Mouse (Mus musculus): ENCODE results near the gene Rnf220.

Rnf220 gene

GRCm38 (mm10) chr4:117302027-117302806, 194.6 kb downstream of the Rnf220 start:
- no peak for DNase-seq (ENCODE audit: low spot score)

DNA sequence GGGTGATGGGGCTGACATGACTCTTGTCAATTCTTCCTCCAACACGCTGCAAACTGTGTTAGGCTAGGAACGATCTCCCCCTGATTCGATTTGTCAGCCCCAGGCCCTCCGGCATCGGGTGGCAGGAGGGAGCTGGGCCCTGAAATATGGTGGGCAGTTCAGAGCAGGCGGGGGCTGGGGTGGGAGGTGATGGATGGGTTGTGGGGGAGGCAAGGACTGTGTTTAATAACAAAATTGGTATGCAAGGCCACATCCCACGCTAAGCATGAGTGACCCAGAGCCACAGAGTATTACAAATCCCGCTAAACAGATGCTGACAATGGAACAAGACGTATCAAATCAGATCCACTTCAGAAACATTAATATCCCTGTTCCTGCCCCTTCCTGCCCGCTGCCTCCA, 196.9 kb downstream of the Rnf220 start:
- no peak for DNase-seq (ENCODE audit: low spot score)

- DNase-seq (ENCODE audit: low spot score): no peak
These were observed 199.0 kb downstream of the Rnf220 start for GRCm38 (mm10) chr4:117297819-117298218.

DNA sequence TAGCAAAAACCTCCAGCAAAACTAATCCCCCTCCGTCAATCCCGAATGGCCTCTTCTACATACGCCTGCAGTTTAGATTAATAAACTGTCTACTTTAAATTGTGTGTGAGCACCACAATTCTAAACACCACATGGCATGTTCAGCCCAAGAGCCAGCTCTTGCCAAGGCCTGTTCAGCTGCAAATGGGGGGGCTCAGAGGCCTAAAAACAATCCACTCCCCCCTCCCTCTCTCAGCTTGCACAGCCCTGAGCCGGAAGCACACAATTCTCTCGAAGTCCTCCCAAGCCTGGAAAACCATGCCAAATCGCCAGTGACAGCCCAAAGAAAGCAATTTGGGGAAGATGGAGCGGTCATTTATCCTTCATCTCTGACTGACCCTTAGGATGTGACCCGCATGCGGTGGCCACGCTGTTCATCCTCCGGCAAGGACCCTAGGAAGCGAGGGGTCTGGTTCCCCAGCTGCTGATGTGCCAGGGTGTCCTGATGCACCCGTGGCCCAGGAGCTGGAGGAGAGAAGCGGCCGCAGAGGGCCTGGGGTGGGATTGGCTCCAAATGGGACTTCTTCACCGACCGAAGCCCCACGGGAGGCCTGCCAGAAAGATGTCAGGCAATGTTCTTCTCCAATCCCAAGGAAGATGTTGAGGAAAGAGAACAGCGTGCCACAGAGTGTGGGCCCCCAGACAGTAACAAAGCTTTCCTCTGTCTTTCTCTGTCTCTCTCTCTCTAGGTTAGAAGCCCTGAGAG, 199.8 kb downstream of the Rnf220 start:
- DNase-seq (ENCODE audit: low spot score): no peak

DNA sequence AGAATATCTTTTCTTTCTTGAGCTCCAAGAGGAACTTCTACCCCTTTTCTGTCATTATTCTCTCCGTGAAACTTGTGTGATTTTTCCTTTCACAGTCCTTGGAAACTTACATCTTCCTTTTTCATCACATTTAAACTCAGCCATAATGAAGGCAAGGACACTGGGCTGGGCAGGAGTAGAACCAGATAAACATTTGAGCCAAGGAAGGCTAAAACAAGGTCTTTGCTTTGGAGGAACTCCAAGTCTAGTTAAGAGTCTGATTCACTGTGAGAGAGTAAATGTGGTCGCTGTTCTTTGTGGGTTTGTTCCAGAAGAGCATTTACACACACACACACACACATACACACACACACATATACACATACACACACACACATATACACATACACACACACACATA, 205.2 kb downstream of the Rnf220 start:
- no peak for DNase-seq (ENCODE audit: low spot score)

- DNase-seq (ENCODE audit: low spot score): peak; percentile 76
These were observed 207.7 kb downstream of the Rnf220 start for GRCm38 (mm10) chr4:117288927-117289801.

- no peak for DNase-seq (ENCODE audit: low spot score)
These were observed 208.4 kb downstream of the Rnf220 start for GRCm38 (mm10) chr4:117288277-117288926.

GRCm38 (mm10) chr4:117284363-117284762, 212.5 kb downstream of the Rnf220 start:
- no peak for DNase-seq (ENCODE audit: low spot score)

DNA sequence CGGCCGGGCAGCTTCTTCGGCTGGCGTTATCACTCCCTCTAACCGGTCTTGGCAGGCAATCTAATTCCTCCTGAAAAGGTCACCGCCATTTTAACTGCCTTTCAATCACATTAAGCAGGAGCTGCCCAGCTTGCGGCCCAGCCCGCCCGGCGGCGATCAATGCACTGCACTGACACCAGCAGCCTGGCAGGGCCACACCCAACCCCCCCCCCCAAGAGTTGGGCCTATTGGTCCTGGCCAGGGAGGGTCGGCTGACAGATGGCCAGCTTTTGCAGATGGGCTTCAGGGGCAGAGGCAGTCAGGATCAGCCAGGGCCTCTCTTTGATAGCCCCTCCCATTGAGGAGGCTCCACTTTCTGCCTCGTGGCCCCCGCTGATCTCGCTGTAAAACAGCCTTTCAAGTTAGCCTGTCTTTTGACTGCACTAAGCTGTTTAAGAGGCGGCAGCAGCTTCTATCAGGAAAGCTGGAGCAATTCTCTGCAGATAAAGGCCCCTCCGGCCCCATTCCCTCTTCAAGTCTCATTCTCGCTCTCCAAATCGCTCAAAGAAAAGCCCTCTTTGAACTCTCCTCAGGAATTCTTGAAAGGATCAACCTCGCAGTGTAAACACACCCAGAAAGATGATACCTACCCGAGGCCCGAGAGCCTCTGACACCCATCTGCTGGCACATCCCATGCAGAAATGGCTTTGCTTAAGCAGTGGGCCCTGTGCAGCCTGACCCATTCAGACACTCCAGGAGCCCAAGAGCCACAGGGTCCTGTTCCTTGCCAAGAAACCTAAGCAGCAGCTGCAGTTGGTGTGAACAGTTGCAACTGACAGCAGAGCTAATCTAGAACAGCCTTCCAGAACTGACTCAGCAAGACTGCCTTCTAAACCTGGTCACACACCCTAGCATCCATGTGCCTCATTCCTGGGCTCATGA, 213.3 kb downstream of the Rnf220 start:
- DNase-seq (ENCODE audit: low spot score): no peak

DNA sequence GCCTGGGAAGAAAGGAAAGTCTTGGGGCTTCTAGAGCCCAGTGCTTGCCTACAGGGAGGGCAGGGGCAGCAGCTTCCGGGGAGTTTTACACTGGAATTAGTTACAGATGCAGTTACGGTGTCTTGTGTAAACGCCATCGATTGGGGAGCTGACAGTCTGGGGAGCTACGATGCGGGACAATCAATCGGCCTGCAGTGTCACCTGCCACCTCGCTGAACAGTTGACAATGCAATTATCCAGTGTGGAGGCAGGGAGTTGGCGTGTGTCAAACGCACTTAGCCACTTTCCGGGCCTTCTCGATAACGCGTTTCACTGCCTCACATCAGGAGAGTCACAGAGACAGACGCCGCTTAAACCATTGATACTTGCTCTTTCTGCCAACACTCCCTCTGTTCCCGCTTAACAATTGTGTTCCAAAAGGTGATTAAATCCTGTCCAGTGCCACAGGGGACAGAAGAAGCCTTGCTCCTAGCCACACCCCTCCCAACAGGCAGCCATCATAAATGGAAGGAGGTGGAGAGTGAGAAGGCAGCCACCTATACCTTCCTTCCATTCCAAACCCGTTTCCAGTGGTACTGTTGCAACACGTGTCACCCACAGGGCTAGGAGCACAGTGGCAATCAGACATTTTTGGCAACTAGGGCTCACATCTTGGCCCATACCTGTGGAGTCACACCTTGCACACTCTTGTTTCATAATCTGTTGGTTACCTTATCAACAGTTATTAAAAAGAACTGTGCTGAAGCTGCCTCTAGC, 215.6 kb downstream of the Rnf220 start:
- DNase-seq (ENCODE audit: low spot score): no peak

DNA sequence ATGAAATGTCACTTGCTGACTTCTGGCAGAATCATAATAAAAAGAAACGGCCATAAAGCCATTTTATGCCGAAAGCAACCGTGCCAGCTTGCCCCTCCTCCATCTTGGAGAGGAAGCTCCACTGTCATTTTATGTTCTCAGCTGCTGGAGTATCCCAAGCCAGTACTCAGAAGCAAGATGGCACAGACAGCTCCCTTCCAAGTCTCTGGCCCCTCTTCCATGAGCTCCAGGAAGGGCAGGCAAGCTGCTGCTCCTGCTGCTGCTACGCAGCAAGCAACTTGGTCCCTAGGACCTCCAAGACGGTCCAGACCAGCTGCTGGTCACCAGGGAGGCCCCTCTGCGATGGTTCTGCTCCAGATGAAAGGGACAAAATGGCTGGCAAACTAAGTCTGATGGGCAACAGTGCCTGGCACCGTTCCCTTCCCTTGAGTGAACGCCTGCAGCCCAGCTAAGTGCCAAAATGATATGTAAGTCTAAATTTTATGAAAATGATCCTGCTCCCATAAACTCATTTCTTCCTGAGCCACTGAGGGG, 216.4 kb downstream of the Rnf220 start:
- no peak for DNase-seq (ENCODE audit: low spot score)

DNA sequence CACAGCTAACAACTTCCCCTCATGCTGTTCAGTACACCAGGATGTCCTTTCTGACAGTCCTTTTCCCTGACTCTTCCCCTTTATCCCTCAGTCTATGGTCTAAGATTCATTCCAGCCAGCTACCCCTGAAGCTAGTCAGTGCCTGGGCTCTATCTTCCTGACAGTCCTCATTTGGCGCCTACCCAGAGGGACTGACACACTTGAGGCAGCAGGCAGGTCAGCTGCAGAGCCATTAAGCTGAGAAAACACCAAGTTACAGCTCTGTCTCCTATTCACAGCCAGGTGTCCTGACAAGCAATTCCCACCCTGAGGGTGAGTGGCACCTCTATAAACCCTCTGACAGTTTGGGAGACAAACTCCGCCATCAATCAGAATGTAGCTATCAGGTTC, 217.6 kb downstream of the Rnf220 start:
- DNase-seq (ENCODE audit: low spot score): no peak

GRCm38 (mm10) chr4:117278381-117279252, 218.2 kb downstream of the Rnf220 start:
- no peak for DNase-seq (ENCODE audit: low spot score)

DNA sequence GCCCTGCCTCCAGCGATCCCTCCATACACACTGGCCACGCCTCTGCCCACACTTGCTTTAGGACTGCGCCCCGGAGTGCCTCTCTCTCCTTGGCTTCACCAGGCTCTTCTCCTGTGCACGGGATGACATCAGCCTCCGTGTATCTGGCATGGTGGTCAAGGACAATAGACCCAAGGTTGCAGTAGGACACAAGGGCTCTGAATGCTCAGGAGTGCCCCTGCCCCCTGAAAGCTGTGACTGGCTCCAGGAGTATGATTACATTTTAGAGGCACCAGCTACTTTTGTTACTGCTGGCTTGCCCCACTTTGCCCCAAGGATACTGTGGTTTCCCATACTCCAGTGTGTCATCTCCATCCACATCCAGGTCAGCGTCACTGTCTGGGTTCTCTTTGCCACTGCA, 219.2 kb downstream of the Rnf220 start:
- DNase-seq (ENCODE audit: low spot score): no peak

DNA sequence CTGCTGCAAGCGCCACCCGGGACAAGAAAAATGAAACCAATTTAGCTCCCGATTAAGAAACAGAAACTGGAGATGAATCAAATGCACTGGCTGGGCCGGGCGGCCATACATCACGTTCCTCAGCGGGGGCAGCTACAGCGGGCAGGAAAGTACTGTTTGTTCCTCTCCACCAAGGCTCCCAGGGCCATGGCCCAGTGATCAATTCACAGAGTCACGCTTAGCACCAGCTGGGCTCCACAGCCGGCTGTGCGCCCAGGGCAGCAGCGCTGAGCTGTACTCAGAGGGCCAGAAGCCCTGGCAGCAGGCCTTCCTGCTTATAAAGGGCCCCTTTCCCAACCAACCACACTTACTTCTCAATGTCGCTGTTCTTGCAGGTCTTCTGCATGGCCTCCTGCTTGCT, 219.8 kb downstream of the Rnf220 start:
- no peak for DNase-seq (ENCODE audit: low spot score)

- no peak for DNase-seq (ENCODE audit: low spot score)
These were observed 220.6 kb downstream of the Rnf220 start for GRCm38 (mm10) chr4:117276281-117276711.

- no peak for DNase-seq (ENCODE audit: low spot score)
These were observed 222.1 kb downstream of the Rnf220 start for GRCm38 (mm10) chr4:117274720-117275119.

GRCm38 (mm10) chr4:117272459-117272858, 224.4 kb downstream of the Rnf220 start:
- no peak for DNase-seq (ENCODE audit: low spot score)

- peak; percentile 35 for DNase-seq (ENCODE audit: low spot score)
These were observed 226.6 kb downstream of the Rnf220 start for GRCm38 (mm10) chr4:117270278-117270677.
